Mouse (Mus musculus) heart, embryonic 16.5 days (tissue): ENCODE measurements around the gene Rab1b. TPM values are rescaled to one million over a fixed set of nuclear protein-coding genes. Genes with fewer than 3 reads are reported as not detected.

Experiments used
- ATAC-seq: fragments of 200-750 bp; cut with Nextera tagmentation; replicated peaks from 2 replicates; pipeline ENCODE4 v1.8.0; 2017; ENCODE audit warnings: moderate number of reproducible peaks; ENCODE audit not compliant: insufficient read depth, low FRiP score; ENCODE audit errors: extremely low read depth
- H3K27ac ChIP-seq: fragments of 300-500 bp; sonication (generic); 2 replicates; pipeline ENCODE4 v1.5.1; 2014; ENCODE audit warnings: mild to moderate bottlenecking, low read length, control low read depth, moderate library complexity
- H3K27me3 ChIP-seq: fragments of 300-500 bp; sonication (generic); 2 replicates; pipeline ENCODE4 v1.6.1; 2014; ENCODE audit warnings: low read length, mixed read lengths; ENCODE audit not compliant: control insufficient read depth, insufficient read depth
- H3K36me3 ChIP-seq: fragments of 300-500 bp; sonication (generic); 2 replicates; pipeline ENCODE4 v1.6.1; 2014; ENCODE audit not compliant: control insufficient read depth, insufficient read depth
- H3K4me1 ChIP-seq: fragments of 300-500 bp; sonication (generic); 2 replicates; pipeline ENCODE4 v1.6.1; 2014; ENCODE audit warnings: low read length, mixed read lengths; ENCODE audit not compliant: control insufficient read depth, insufficient read depth
- H3K4me2 ChIP-seq: fragments of 300-500 bp; sonication (generic); 2 replicates; pipeline ENCODE4 v1.6.1; 2014; ENCODE audit warnings: low read depth, mild to moderate bottlenecking, control low read depth, low read length
- H3K4me3 ChIP-seq: fragments of 300-500 bp; sonication (generic); 2 replicates; pipeline ENCODE4 v1.5.1; 2014; ENCODE audit warnings: mild to moderate bottlenecking, control low read depth, low read length
- H3K9ac ChIP-seq: fragments of 300-500 bp; sonication (generic); 2 replicates; pipeline ENCODE4 v1.6.1; 2014; ENCODE audit warnings: low read length, control low read depth
- H3K9me3 ChIP-seq: fragments of 300-500 bp; sonication (generic); replicated peaks from 2 replicates; pipeline ENCODE4 v1.6.1; 2016; ENCODE audit warnings: low read length; ENCODE audit not compliant: control insufficient read depth
- whole genome bisulfite sequencing: fragments of 180-500 bp; shearing (Covaris S2); extraction: QIAGEN DNeasy Blood & Tissue Kit; methylation state at CpG from one replicate; pipeline ENCODE4 v1.1.7; 2014; 5-methylcytosine and 5-hydroxymethylcytosine counted together
- polyA plus RNA-seq: library from polyadenylated mRNA; unstranded; fragments of >200 nt; fragmentation: Nextera tagmentation; extraction: Ambion mirVana; gene quantifications from 2 replicates; pipeline ENCODE4 v1.2.1, GENCODE M21; 2015

Rab1b gene
- polyA plus RNA-seq, 1 experiment from 2014 or later, result 227 TPM

DNA sequence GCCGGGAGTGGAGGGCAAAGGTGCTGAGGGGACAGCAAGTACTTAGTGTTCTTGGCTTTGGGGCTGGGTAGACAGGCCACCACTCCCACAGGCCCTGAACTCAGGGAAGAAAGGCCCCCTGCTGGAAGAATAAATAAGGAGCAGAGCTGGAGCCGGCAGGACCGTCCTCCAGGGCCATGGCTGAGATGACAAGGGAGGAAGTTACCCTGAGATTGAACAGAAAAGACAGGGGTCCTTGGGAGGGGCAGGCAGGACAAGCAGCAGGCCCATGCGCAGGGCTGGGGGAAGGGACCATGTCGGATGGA, 1.4 kb upstream of the Rab1b start:
- Histone ChIP-seq H3K9ac (no peak overlapping the region), H3K4me3 (no peak overlapping the region), H3K4me1 (peaks cover 11% of the 10 kb centered on the region), H3K4me2 (no peak overlapping the region), H3K27ac (0 out of 2 replicates have a peak overlapping the region, but pooled peaks have one; percentile 16), H3K9me3 (no peaks in the 10 kb centered on the region), H3K36me3 (peaks cover 31% of the 10 kb centered on the region), H3K27me3 (no peaks in the 10 kb centered on the region)
- no peak for ATAC-seq
- 19% methylated on average over 5 of the region's 5 CpGs for WGBS

DNA sequence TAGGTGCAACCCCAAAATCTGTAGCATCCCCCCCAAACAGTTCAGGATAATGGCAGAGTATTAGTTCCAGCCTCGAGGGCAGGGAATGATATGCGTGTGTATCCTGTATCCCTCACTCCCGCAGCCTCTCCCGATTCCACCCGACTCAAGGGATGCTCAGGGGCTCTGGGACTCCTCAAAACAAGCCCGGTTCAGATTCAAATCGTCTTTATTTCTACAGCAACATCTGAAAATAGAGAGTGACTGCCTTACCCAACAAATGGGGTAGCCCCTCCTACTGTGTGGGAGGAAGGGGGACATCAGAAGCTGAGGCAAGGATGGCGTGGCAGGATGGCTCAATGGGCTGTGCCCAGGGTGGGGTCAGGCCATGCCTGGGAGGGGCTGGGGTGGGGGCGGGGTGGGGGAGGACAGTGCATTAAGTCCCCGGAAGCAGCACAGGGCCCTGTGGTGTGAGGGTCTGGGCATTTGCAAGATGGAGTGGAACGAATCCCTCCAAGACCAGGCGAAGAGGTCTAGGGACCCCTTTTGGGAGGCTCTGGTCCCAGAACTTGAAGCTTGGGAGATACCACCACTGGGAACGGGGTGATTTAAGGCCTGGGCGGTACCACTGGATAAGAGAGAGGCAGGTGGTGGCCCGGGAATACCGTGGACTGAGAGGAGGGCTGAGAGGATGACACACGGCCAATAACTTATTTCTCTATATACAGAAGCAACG, 841 bp upstream of the Rab1b start:
- Histone ChIP-seq H3K9ac (peak overlapping the region; percentile 18; the same call in 1 of the 2 replicates), H3K4me3 (no peak overlapping the region), H3K27ac (no peak overlapping the region), H3K4me2 (no peak overlapping the region), H3K4me1 (peaks cover 11% of the 10 kb centered on the region), H3K9me3 (no peaks in the 10 kb centered on the region), H3K36me3 (peaks cover 35% of the 10 kb centered on the region), H3K27me3 (no peaks in the 10 kb centered on the region)
- WGBS, result 70% methylated on average over 18 of the region's 18 CpGs
- no peak for ATAC-seq

DNA sequence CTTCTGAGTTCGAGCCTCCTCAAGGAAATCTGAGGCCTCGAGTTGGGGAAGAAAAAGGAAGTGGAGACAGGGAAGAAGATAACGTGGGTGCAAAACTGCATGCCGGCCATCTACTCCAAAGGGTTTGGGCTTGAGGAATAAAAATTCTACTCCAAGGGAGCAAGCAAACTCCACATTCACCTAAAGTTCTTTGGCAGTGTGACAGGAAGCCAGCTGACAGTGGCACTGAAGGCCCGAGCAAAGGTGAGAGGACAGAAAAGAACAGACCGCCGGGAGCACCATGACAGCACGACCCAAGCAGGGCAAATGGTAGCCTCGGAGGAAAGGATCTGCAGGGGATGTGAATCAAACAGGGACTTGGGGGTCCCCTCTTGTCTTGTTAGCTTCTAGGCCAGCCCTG, 798 bp downstream of the Rab1b start:
- H3K36me3 ChIP-seq, result peaks cover 41% of the 10 kb centered on the region
- ATAC-seq, result no peak
- 5% methylated on average over 9 of the region's 9 CpGs for WGBS

DNA sequence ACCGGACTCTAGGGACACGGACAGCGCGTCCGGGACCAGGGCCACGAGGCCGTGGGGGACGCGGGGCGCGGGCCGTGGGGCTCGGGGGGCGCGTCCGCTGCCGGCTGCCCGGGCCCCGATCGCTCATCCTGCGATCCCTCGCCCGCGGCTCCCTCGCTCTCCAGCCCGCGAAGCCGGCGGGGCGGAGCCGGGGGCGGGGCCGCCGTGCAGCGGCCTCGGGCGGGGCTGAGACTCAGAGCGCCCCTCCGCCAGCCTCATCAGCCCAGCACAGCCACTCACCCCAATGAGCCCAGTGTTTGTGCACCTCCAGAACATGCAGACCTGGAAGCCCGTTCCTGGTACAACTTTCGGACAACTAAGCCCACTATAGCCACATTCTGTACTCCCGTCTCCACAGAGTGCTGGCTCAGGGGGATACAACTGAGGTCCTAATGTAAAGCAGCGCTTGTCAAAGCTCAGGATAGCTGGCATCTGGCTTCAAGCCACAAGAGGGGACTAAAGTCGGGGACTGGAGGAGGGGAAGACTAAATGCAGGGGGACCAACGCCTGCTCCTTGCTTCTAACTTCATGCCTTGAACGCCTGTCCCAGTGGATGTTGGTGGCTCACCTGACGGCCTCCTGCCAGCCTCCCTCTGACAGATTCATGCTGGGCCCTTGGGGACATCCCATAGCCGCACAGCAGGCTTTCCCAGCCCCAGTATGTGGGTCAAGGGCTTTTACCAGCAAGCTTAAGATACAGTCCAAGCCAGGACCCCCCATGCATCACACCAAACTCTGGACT, 8.3 kb downstream of the Rab1b start, which contains the start of gene Cnih2:
Gene Cnih2, minus strand, starts transcription at position 159 of the 781 bp plus-strand sequence.
- Histone ChIP-seq H3K4me3 (peak within 1 kb of the TSS; percentile 56), H3K27me3 (no peaks in the 10 kb centered on the region), H3K36me3 (peaks cover 27% of the 10 kb centered on the region), H3K27ac (no peak within 1 kb of the TSS), H3K9ac (peak within 1 kb of the TSS; percentile 79), H3K9me3 (no peaks in the 10 kb centered on the region), H3K4me2 (peak within 1 kb of the TSS; percentile 89), H3K4me1 (peaks cover 23% of the 10 kb centered on the region)
- 4% methylated on average over 48 of the region's 48 CpGs for WGBS
- ATAC-seq, result peak; percentile 56; the same call in 1 of the 2 replicates

More for the DNA sequence above, 798 bp downstream of the Rab1b start:
- Histone ChIP-seq H3K4me1 (peaks cover 11% of the 10 kb centered on the region), H3K27ac (peak overlapping the region; percentile 89), H3K4me2 (peak overlapping the region; percentile 93), H3K9ac (peak overlapping the region; percentile 96), H3K27me3 (no peaks in the 10 kb centered on the region), H3K4me3 (peak overlapping the region; percentile 79), H3K9me3 (no peaks in the 10 kb centered on the region)

DNA sequence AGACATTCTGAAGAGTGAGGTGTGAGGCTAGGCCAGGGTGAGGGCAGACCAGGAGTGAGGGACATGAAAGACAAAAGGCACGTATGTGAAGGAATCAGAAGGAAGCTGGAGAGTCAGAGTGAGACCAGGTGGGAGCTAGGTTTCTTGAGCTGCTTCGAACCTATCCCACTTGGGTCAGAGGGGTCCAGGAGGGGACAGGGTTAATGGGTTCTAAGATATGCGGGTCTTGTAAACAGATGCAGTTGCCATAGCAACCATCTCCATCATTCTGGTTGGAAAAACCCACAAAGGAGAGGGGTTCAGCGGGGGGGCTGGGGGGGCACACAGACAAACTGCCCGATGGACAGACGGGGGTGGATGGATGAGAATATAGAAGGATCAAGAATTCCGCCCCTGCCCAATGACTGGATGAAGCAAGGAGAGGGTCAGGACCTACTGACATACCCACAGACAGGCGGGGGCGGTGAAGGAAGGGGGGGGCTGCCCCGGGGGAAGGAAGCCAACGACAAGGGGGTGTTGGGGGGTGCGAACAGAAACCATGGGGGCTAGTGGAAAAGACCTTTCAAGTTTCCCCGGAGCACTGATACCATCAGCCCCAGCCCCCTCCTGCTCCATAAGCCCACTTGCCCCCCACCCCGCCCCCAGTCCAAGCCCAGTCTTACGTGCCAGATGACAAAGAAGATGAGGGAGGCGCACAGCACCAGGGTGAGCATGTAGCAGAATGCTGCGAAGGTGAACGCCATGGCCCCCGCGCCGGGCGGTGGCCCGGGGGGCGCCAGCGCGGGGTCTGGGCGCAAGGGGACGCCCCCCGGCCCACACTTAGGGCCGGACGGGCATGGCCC, 9.1 kb downstream of the Rab1b start:
- 5% methylated on average over 30 of the region's 31 CpGs for WGBS
- no peaks in the 10 kb centered on the region for H3K9me3 ChIP-seq
- peak overlapping the region; percentile 79 for H3K9ac ChIP-seq
- peak; percentile 1; the same call in 1 of the 2 replicates for ATAC-seq
- peak overlapping the region; percentile 56 for H3K4me3 ChIP-seq
- peaks cover 21% of the 10 kb centered on the region for H3K36me3 ChIP-seq
- H3K27ac ChIP-seq, result no peak overlapping the region
- peak overlapping the region; percentile 89 for H3K4me2 ChIP-seq
- no peaks in the 10 kb centered on the region for H3K27me3 ChIP-seq
- peaks cover 23% of the 10 kb centered on the region for H3K4me1 ChIP-seq

DNA sequence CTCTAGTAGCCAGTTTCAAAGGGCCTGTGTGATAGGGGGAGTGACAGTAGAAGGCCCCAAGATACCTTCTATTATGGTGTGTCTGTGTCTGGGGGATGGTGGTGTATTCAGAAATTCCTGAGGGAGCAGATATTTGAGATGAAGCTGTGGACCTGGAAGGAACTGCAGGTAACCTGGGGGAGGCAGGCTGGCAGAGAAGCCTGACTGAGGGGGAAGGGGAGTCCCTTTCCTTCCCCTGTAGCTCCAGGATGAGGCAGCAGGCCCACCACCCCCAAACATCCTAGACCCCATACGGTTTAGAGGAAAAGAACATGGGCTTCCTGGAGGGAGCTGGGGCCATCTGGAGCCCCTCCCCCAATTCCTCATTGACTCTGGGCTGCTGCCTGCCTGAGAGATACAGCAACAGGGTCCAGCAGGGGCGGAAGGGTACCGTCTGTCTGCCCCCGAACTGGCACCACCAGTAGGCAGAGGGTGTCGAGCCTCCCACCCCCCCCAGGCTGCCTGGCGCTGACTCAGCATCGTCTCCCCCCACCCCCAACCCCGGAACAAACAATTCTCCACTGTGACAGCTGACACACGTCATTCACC, 10.9 kb downstream of the Rab1b start:
- Histone ChIP-seq H3K4me3 (no peak overlapping the region), H3K36me3 (peaks cover 8% of the 10 kb centered on the region), H3K4me1 (peaks cover 23% of the 10 kb centered on the region), H3K9ac (no peak overlapping the region), H3K27me3 (no peaks in the 10 kb centered on the region), H3K9me3 (no peaks in the 10 kb centered on the region), H3K4me2 (no peak overlapping the region), H3K27ac (no peak overlapping the region)
- ATAC-seq, result no peak
- WGBS, result 5% methylated on average over 9 of the region's 9 CpGs

DNA sequence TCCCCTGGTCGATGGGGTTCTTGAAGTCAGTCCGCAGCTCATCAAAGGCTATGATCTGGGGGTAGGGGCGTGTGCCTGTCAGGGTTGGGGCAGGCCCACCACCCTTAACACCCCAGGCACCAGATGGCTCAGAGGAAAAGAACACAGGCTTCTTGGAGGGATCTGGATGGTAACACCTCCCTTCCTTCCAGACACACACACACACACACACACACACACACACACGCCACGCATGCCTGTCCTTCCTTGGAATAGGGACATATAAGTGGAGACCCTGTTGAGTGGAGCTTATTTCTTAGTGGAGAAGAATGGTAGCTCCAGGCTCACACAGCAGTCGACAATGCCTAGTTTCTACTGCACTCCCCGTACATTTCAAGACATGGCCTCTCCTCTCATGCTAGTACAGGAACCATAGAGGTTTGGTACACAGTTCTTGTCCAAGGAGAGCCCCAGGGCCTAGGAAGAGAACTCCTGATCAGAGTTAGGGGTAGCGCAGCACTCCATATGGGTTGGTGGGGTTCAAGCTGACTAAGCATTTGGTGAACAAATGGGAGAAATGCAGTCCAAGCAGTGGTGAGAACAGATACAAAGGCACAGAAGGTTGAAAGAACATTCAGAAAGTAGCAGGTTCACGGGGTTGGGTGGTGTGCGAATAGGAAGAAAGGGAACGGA, 12.0 kb downstream of the Rab1b start:
- Histone ChIP-seq H3K9me3 (no peaks in the 10 kb centered on the region), H3K36me3 (peaks cover under 1% of the 10 kb centered on the region), H3K4me1 (peaks cover 20% of the 10 kb centered on the region), H3K27me3 (no peaks in the 10 kb centered on the region), H3K9ac (no peak overlapping the region), H3K4me3 (no peak overlapping the region), H3K27ac (no peak overlapping the region), H3K4me2 (no peak overlapping the region)
- 45% methylated on average over 11 of the region's 11 CpGs for WGBS
- no peak for ATAC-seq

- peaks cover 21% of the 10 kb centered on the region for H3K4me1 ChIP-seq
- H3K36me3 ChIP-seq, result no peaks in the 10 kb centered on the region
- no peak overlapping the region for H3K9ac ChIP-seq
- no peak overlapping the region for H3K4me3 ChIP-seq
- no peaks in the 10 kb centered on the region for H3K27me3 ChIP-seq
- WGBS, result under 1% methylated on average over 21 of the region's 21 CpGs
- ATAC-seq, result peak; percentile 65
- H3K9me3 ChIP-seq, result no peaks in the 10 kb centered on the region
- H3K27ac ChIP-seq, result no peak overlapping the region
- H3K4me2 ChIP-seq, result no peak overlapping the region
Observed at GRCm38 (mm10) chr19:5094243-5094632, 12.6 kb downstream of the Rab1b start.
